Mouse (Mus musculus): ENCODE data around the gene Elmo1.

- no peak for TF ChIP-seq TAL1 (IDR thresholded peaks at IDR 0.05; ENCODE audit: low read length)
- TF ChIP-seq GATA1 (IDR thresholded peaks at IDR 0.05; ENCODE audit: low read length) = no peak
Measured at GRCm38 (mm10) chr13:20306180-20307177, 216.1 kb downstream of the Elmo1 start.
